Mouse (Mus musculus): Measurements from ENCODE around the gene Cps1. TPM values are rescaled to one million over a fixed set of nuclear protein-coding genes. Genes with fewer than 3 reads are reported as not detected.
A peak's percentile ranks its signal among the peaks of the same experiment; 100 is the strongest.

Cps1 gene
- polyA plus RNA-seq, 1 experiment: not detected

DNA sequence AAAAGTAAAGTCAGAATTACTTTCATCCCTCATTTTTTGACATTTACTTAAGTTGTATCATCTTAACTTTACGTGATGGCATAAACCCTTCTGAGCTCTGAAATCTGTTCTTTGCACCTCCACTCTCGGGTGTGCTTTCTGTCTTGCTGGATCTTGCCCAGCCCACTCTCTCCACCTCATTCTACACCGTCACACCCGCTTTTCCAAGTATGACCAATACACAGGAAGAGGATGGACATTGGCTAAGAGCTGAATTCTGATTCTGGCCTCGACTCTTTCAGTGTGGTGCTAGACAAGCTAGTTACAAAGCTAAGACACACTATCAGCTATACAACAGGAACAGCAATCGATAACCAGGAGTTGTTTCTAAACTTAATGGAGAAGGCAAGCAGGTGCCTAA is 5.0 kb upstream of the Cps1 start:
- Histone ChIP-seq H3K4me3 (ENCODE audit: insufficient read depth, low read length) (no peak overlapping the region), H3K27ac (ENCODE audit: insufficient read depth, low read depth, low read length) (no peak overlapping the region), H3K4me1 (ENCODE audit: control insufficient read depth, insufficient read depth, low read length) (no peaks in the 10 kb centered on the region)
- TF ChIP-seq POLR2A (IDR thresholded peaks at IDR 0.05; ENCODE audit: borderline replicate concordance, low read depth, low read length) (no peak), CTCF (IDR thresholded peaks at IDR 0.05; ENCODE audit: low read depth, low read length) (no peak)

DNA sequence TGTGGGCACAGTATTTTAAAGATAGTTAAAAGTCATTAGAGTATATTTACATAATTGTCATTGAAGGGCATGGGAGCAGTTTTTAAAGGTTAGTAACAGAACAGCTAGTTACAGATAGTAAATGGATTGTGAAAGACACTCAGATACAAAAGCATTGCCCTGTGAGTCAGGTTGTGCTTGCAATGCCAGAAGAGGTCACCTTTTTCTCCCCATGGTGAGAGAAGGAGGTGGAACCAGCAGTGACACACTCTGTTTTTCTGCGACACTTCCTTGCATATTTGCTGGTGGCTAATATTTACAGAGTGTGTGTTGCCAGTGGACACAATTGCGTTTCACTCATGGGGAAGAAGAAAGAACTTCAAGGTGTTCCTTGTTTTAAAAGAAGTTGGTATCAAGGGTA is 2.6 kb downstream of the Cps1 start:
- Histone ChIP-seq H3K4me1 (ENCODE audit: control insufficient read depth, insufficient read depth, low read length) (no peaks in the 10 kb centered on the region), H3K27ac (ENCODE audit: insufficient read depth, low read depth, low read length) (no peak overlapping the region), H3K4me3 (ENCODE audit: insufficient read depth, low read length) (no peak overlapping the region)
- TF ChIP-seq CTCF (IDR thresholded peaks at IDR 0.05; ENCODE audit: low read depth, low read length) (no peak), POLR2A (IDR thresholded peaks at IDR 0.05; ENCODE audit: borderline replicate concordance, low read depth, low read length) (no peak)

GRCm38 (mm10) chr1:67143939-67144338 is 21.1 kb downstream of the Cps1 start:
- H3K4me1 ChIP-seq (ENCODE audit: control insufficient read depth, insufficient read depth, low read length): no peaks in the 10 kb centered on the region
- no peak for TF ChIP-seq CTCF (IDR thresholded peaks at IDR 0.05; ENCODE audit: low read depth, low read length)
- no peak for TF ChIP-seq POLR2A (IDR thresholded peaks at IDR 0.05; ENCODE audit: borderline replicate concordance, low read depth, low read length)
- H3K4me3 ChIP-seq (ENCODE audit: insufficient read depth, low read length): no peak overlapping the region
- no peak overlapping the region for H3K27ac ChIP-seq (ENCODE audit: insufficient read depth, low read depth, low read length)

DNA sequence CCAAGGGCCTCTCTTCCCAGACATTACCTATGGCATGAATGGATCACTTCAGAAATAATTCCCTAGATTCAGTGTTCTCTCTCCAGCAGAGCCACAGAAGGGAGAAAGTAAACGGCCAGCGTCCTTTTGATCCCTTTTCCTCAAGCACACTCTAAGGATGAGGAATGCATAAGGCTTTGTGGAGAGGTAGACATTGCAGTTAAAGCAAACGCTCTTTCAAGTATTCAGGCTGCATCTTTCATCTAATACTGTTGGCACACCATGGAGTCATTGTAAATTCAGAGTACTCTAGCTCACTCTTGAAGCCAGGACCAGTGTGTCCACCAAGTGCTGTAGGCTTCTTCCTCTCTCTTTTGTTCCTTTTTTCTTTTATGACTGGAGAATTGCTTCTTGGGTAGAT is 28.4 kb downstream of the Cps1 start:
- H3K27ac ChIP-seq (ENCODE audit: insufficient read depth, low read depth, low read length): no peak overlapping the region
- H3K4me1 ChIP-seq (ENCODE audit: control insufficient read depth, insufficient read depth, low read length): no peaks in the 10 kb centered on the region
- no peak for TF ChIP-seq CTCF (IDR thresholded peaks at IDR 0.05; ENCODE audit: low read depth, low read length)
- TF ChIP-seq POLR2A (IDR thresholded peaks at IDR 0.05; ENCODE audit: borderline replicate concordance, low read depth, low read length): no peak
- no peak overlapping the region for H3K4me3 ChIP-seq (ENCODE audit: insufficient read depth, low read length)

DNA sequence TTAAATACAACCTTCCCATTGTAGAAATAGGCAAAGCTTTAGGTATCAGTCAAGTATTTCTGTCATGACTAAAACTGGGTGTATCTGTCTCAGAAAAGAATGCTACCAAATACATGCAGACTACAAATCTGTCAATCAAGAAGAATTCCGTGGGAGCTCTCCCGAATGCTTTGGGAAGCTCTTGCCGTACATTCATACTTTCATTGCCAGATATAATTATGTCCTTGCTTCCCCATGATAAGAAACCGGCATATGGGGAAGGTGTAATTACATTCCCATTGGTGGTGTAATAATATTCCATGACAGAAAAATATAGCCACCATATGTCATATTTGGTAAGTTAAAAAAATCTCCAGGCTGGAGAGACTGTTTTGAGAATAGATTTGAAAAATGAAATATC is 44.5 kb downstream of the Cps1 start:
- H3K4me3 ChIP-seq (ENCODE audit: insufficient read depth, low read length): no peak overlapping the region
- no peak for TF ChIP-seq POLR2A (IDR thresholded peaks at IDR 0.05; ENCODE audit: borderline replicate concordance, low read depth, low read length)
- no peak for TF ChIP-seq CTCF (IDR thresholded peaks at IDR 0.05; ENCODE audit: low read depth, low read length)
- H3K4me1 ChIP-seq (ENCODE audit: control insufficient read depth, insufficient read depth, low read length): no peaks in the 10 kb centered on the region
- H3K27ac ChIP-seq (ENCODE audit: insufficient read depth, low read depth, low read length): no peak overlapping the region

- Histone ChIP-seq H3K27ac (ENCODE audit: insufficient read depth, low read depth, low read length) (no peak overlapping the region), H3K4me3 (ENCODE audit: insufficient read depth, low read length) (no peak overlapping the region), H3K4me1 (ENCODE audit: control insufficient read depth, insufficient read depth, low read length) (no peaks in the 10 kb centered on the region)
- TF ChIP-seq POLR2A (IDR thresholded peaks at IDR 0.05; ENCODE audit: borderline replicate concordance, low read depth, low read length): no peak
- TF ChIP-seq CTCF (IDR thresholded peaks at IDR 0.05; ENCODE audit: low read depth, low read length): peak; percentile 33; the same call in 1 of the 2 replicates
Measured at GRCm38 (mm10) chr1:67181165-67181564, 58.3 kb downstream of the Cps1 start.

GRCm38 (mm10) chr1:67182201-67182600 is 59.4 kb downstream of the Cps1 start:
- no peaks in the 10 kb centered on the region for H3K4me1 ChIP-seq (ENCODE audit: control insufficient read depth, insufficient read depth, low read length)
- no peak overlapping the region for H3K27ac ChIP-seq (ENCODE audit: insufficient read depth, low read depth, low read length)
- no peak overlapping the region for H3K4me3 ChIP-seq (ENCODE audit: insufficient read depth, low read length)
- no peak for TF ChIP-seq CTCF (IDR thresholded peaks at IDR 0.05; ENCODE audit: low read depth, low read length)

DNA sequence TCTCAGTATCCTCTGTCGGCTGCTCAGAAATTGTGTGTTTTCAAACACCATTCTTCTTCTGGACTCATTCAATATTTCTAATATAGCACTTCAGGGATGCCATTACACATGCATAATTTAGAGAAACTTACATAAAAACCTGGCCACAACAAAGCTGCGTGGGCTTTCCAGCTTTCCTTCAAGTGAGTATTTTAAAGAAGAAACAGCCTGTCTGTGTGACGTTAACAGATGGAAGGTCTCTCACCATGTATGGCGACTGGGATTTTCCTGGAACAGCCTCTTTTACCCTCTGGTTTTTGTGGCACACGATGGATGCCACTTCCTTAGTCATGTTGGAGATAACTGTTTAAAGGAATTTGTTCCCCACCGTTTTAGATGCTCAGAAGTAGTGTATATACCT is 60.7 kb downstream of the Cps1 start:
- H3K4me1 ChIP-seq (ENCODE audit: control insufficient read depth, insufficient read depth, low read length): no peaks in the 10 kb centered on the region
- TF ChIP-seq CTCF (IDR thresholded peaks at IDR 0.05; ENCODE audit: low read depth, low read length) (no peak), POLR2A (IDR thresholded peaks at IDR 0.05; ENCODE audit: borderline replicate concordance, low read depth, low read length) (no peak)
- H3K4me3 ChIP-seq (ENCODE audit: insufficient read depth, low read length): no peak overlapping the region
- no peak overlapping the region for H3K27ac ChIP-seq (ENCODE audit: insufficient read depth, low read depth, low read length)

DNA sequence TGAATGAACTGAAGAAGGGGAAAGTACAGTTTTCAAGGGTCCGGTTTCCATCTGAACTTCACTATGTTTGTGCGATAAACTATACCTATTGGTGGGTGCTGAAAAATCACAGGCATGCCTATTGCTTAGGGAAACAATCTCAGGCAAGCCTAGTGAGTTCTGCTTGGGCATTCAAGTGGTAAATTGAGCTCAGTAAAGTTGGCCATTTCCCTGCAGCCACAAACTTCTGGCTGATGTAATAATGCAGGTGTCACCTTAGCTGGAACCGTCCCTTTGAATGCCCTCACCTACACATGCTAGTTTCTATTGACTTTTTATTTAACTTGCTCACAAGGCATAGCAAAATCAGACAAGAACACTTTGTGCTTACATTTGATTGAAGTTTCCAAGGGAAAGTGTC is 61.3 kb downstream of the Cps1 start:
- Histone ChIP-seq H3K4me1 (ENCODE audit: control insufficient read depth, insufficient read depth, low read length) (no peaks in the 10 kb centered on the region), H3K4me3 (ENCODE audit: insufficient read depth, low read length) (no peak overlapping the region), H3K27ac (ENCODE audit: insufficient read depth, low read depth, low read length) (no peak overlapping the region)
- TF ChIP-seq CTCF (IDR thresholded peaks at IDR 0.05; ENCODE audit: low read depth, low read length): no peak
- TF ChIP-seq POLR2A (IDR thresholded peaks at IDR 0.05; ENCODE audit: borderline replicate concordance, low read depth, low read length): no peak

DNA sequence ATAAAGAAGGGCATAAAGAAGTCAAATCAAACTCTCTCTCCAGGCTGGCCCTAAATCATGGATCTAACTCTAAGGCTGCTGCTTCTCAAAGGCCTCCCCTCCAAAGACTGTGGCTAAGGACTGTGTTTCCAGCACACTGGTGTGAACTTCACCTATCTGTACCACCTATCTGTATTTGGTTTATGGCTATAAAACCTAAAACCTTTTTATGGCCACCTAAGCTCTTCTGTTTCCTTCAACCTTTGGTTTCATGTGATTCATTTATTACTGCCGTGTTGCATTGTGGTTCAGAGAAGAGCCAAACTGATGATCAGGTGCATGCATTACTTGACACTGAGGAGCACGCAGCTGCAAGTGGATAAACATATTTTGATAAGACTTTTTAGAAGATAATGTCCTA is 74.5 kb downstream of the Cps1 start:
- H3K27ac ChIP-seq (ENCODE audit: insufficient read depth, low read depth, low read length): no peak overlapping the region
- H3K4me1 ChIP-seq (ENCODE audit: control insufficient read depth, insufficient read depth, low read length): no peaks in the 10 kb centered on the region
- TF ChIP-seq POLR2A (IDR thresholded peaks at IDR 0.05; ENCODE audit: borderline replicate concordance, low read depth, low read length) (no peak), CTCF (IDR thresholded peaks at IDR 0.05; ENCODE audit: low read depth, low read length) (no peak)
- H3K4me3 ChIP-seq (ENCODE audit: insufficient read depth, low read length): no peak overlapping the region

GRCm38 (mm10) chr1:67218339-67218944 is 95.6 kb downstream of the Cps1 start:
- Histone ChIP-seq H3K4me3 (ENCODE audit: insufficient read depth, low read length) (no peak overlapping the region), H3K4me1 (ENCODE audit: control insufficient read depth, insufficient read depth, low read length) (no peaks in the 10 kb centered on the region), H3K27ac (ENCODE audit: insufficient read depth, low read depth, low read length) (no peak overlapping the region)
- TF ChIP-seq CTCF (IDR thresholded peaks at IDR 0.05; ENCODE audit: low read depth, low read length) (no peak), POLR2A (IDR thresholded peaks at IDR 0.05; ENCODE audit: borderline replicate concordance, low read depth, low read length) (no peak)
